Mouse (Mus musculus): ENCODE measurements around the gene Dtnb.

Dtnb gene

GRCm38 (mm10) chr12:3572581-3573397, 608 bp downstream of the Dtnb start:
- DNase-seq = no peak

- DNase-seq = no peak
Measured at GRCm38 (mm10) chr12:3573410-3573809, 1.2 kb downstream of the Dtnb start.

GRCm38 (mm10) chr12:3574670-3575069, 2.5 kb downstream of the Dtnb start:
- no peak for DNase-seq

- no peak for DNase-seq
Measured at GRCm38 (mm10) chr12:3579958-3580530, 7.9 kb downstream of the Dtnb start.

GRCm38 (mm10) chr12:3582604-3583003, 10.4 kb downstream of the Dtnb start:
- no peak for DNase-seq

- DNase-seq = no peak
Measured at GRCm38 (mm10) chr12:3585525-3585924, 13.3 kb downstream of the Dtnb start.

- DNase-seq = no peak
Measured at GRCm38 (mm10) chr12:3587010-3587409, 14.8 kb downstream of the Dtnb start.

- DNase-seq = no peak
Measured at GRCm38 (mm10) chr12:3590039-3590438, 17.9 kb downstream of the Dtnb start.

- DNase-seq = no peak
Measured at GRCm38 (mm10) chr12:3591595-3591994, 19.4 kb downstream of the Dtnb start.

GRCm38 (mm10) chr12:3602786-3603185, 30.6 kb downstream of the Dtnb start:
- no peak for DNase-seq

GRCm38 (mm10) chr12:3606202-3606601, 34.0 kb downstream of the Dtnb start:
- DNase-seq = no peak

- peak; percentile 35 for DNase-seq
Measured at GRCm38 (mm10) chr12:3609747-3610146, 37.6 kb downstream of the Dtnb start.

GRCm38 (mm10) chr12:3611871-3612270, 39.7 kb downstream of the Dtnb start:
- no peak for DNase-seq

- no peak for DNase-seq
Measured at GRCm38 (mm10) chr12:3615041-3615440, 42.9 kb downstream of the Dtnb start.

GRCm38 (mm10) chr12:3618144-3619020, 46.2 kb downstream of the Dtnb start:
- no peak for DNase-seq

- no peak for DNase-seq
Measured at GRCm38 (mm10) chr12:3619021-3619367, 46.8 kb downstream of the Dtnb start.

- no peak for DNase-seq
Measured at GRCm38 (mm10) chr12:3626880-3627279, 54.7 kb downstream of the Dtnb start.

- peak; percentile 21 for DNase-seq
Measured at GRCm38 (mm10) chr12:3641931-3642330, 69.8 kb downstream of the Dtnb start.

- DNase-seq = no peak
Measured at GRCm38 (mm10) chr12:3656799-3657198, 84.6 kb downstream of the Dtnb start.

- DNase-seq = no peak
Measured at GRCm38 (mm10) chr12:3657234-3657633, 85.1 kb downstream of the Dtnb start.

GRCm38 (mm10) chr12:3657786-3658185, 85.6 kb downstream of the Dtnb start:
- DNase-seq = no peak

- DNase-seq = no peak
Measured at GRCm38 (mm10) chr12:3659554-3660311, 87.6 kb downstream of the Dtnb start.
